Mouse (Mus musculus) common myeloid progenitor, adult 5-6 weeks (primary cell): ENCODE data around the gene Cdkal1. TPM values are rescaled to one million over a fixed set of nuclear protein-coding genes. Genes with fewer than 3 reads are reported as not detected.

Experiments
- ATAC-seq: replicated peaks from 2 replicates; pipeline ENCODE4 v1.8.0; 2016; ENCODE audit warnings: low read depth, mild to moderate bottlenecking, moderate TSS enrichment, inconsistent platforms; ENCODE audit not compliant: poor library complexity, severe bottlenecking
- total RNA-seq: library from RNA; stranded (forward); fragments of 200-1000, 187-1606 nt; gene quantifications from 2 replicates; pipeline ENCODE4 v1.2.3, GENCODE M21; 2017

Gene Cdkal1
- total RNA-seq, 1 experiment from 2014 or later = 62.7 TPM

DNA sequence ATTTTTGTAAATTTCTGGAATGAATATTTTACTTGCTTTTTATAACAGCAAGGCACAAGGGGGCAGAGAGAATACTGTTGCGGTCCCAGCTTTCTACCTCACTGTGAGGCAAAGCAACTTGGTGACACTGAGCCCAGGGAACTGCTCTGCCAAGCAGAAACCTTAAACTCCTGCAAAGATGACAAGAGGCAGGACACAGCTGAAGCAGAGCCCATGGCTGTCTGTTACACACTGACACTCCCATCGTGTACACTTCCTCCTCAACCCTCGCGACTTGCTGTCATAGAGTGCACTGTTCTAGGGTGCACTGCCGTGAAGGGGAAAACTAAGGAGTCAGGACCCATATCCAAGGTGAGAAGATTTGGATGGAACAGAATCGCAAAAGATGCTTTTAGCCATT lies 393.2 kb downstream of the Cdkal1 start:
- 0 out of 2 replicates have a peak, but pooled peaks have one; percentile 10 for ATAC-seq

DNA sequence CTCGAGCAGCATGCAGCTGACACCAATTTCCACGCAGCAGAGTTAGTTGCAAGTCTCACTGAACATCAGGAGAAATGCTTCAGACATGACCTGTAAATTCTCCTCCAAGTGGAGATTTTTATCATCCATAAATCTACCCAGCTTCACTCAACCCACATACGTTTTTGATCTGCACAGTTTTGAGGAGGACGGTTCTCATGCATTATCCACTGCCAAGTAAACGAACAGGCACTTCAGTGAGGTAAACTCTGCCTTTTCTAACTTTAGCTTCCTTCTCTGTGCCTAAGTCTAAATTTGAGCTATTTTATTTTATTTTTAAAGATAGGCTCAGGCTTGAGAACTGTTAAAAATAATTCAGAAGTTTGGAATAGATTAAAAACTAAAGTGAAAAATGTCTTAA lies 394.7 kb downstream of the Cdkal1 start:
- no peak for ATAC-seq

DNA sequence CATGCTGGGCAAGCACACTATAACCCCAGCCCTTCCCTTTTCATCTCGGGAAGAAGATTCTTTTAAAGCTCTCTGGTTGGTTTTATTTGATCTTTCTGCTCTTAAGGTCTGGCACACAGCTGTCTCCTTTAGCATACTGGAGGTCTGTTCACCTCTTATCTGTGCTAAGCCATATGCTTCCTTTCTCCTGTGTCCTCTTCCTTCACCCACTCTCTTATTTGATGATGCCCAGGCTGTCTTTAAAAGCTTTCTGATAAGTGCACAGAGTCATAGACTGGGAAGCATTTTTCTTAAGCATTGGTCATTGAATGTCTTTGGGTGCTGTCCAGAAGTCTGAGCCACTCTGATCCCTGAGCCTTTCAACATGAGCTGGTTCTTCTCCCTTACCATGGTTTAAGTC lies 397.1 kb downstream of the Cdkal1 start:
- peak; percentile 96 for ATAC-seq

DNA sequence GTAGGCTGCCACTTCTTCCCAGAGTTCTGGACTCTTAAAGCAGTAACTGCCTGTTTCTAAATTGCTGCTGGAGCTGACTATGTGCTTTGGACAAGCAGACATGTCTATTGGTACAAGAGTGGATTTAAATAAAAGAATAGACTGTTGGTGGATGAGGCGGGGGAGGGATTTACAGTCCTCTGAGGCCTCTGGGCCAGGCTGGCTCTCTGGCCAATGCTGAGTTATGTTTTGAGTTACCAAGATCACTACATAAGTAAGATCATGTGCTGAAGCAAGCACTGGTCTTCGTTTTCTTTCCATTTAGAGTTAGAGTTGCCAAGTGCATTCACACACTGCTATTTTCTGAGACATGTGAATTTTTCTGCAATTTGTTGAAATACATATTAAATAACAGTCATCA lies 418.4 kb downstream of the Cdkal1 start:
- no peak for ATAC-seq

DNA sequence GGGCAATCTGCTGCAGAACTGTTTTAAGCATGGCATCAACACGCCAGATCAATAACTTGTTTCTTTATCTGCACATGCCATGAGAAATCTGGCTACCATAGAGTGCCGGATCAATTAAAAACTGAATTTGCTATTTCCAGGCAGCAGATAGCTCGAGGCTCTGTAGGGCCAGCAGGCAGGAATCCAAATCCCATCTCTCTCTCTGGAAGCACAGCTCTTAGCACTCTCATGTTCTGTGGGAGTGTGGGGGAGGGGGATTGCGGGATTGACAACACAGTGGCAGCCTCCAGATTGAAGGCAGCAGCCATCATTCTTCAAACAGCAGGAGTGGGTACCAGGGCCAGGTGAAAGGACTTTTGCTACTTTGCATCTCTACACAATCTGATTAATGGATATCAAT lies 420.7 kb downstream of the Cdkal1 start:
- ATAC-seq = no peak

DNA sequence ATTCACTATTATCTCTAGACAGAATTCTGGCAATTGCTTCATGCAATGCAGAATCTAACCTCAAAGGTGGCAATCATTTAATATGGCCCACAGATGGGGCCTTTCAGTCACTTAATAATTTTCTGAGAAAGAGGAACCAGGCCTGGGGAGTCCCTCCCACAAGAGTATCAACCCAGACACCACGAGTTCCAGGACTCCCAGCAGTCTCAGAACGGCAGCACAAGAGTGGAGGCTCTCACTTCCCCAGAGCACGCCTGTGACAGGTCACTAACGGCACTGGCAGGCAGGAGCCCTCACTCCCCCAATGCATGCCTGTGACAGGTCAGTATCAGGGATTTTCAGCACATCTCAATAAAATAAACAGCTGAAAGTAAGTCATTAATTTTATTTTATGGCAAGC lies 424.6 kb downstream of the Cdkal1 start:
- ATAC-seq = peak; percentile 96

DNA sequence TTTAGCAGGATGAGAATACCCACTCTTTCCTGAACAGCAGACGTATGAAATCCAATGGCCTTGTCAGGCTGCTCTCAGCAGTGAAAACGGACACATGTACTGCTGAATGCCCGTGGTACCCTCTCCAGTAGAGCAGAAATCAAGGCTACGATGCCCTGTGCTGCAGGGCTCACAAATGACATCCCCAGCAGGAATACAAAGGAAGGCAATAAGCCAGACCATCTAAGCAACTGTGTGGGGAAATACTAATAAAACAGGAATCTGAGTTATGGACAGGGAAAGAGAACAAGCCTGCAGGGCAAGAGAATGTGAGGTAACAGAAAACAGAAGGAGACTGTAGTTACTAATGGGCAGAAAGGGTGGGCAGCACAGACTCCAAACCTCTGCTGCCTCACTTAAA lies 425.6 kb downstream of the Cdkal1 start:
- ATAC-seq = no peak

DNA sequence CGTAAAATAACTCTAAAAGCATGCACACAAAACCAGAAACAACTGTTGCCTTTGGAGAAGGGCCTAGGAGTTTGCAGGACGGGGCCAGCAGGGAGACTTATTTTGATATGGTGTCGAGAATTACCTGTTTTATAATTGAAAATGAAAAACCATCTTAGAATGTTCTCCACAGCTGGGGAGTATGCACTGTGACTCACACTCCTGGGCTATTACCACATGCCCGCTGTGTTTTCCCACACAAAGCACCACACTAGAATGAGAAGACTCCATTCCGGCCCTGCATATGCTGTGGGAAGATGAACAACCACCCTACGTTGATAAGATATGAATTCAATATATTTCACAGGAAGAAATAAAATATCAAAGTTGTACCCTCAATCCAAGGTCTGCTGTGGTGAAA lies 426.3 kb downstream of the Cdkal1 start:
- ATAC-seq = no peak

DNA sequence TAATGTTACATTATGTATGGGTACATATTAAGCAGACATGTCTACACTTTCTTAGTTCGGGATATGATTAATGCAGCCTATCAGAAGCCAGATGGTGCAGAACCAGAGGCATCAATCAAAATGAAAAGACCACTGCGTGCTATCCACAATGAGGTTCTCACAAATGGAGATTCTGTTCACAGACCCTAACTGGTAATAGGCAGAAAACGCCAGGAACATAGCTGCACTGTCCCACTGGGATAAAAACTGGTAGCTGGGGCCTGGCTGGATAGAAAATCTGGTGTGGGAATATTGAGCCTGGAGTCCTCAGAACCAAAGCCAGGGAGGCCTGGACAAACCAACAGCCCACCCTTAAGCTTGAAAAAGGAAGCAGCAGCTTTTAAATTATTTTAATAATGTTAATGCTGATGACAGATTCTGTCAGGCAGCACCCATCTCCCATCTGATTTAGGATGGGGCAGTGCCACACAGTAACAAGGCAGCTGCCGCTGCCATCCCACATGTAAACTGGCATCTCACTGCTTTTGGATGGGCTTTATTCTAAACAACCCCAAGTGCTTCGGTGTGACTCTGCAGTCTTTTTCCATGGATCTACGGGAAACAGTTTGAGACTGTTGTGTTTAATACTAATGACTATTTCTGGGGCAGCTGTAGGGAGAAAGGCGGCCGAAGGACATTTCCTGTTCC lies 438.9 kb downstream of the Cdkal1 start:
- ATAC-seq = no peak

DNA sequence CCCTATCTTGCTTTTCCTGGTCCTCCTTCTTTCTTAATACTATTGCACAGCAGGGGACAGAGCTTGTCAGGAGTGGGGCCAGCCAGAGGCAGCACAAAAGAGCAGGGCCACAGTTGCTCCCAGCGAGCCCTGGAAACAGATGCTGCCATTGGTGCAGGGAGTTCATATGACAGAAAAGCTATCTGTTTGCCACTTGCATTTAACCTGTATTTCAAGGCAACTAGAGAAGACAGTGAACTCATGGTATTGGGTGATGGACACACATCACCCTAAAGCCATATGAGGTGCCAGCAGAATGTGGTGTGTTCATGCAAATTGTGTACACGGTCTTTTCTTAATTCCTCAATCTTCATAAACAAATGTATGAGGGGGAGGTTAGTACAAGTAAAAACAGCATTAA lies 439.5 kb downstream of the Cdkal1 start:
- ATAC-seq = no peak

DNA sequence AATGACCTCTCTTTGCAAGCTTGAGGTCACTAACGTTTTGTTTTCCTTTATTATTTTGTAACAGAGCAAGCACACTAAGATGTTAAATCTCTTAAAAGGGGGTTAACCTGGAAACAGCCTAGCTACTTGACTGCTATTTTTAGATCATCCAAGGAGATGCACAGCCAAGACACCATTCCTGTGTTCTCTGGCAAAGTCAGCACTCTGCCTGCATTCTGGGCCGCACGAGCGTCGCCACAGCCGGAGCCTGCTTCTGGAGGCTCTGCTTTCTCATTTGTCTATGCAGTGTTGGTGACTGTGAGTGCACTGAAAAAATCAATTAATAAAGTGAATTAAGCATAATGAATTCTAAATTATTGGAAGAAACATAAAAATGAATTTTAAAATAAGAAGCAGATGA lies 440.6 kb downstream of the Cdkal1 start:
- ATAC-seq = no peak

DNA sequence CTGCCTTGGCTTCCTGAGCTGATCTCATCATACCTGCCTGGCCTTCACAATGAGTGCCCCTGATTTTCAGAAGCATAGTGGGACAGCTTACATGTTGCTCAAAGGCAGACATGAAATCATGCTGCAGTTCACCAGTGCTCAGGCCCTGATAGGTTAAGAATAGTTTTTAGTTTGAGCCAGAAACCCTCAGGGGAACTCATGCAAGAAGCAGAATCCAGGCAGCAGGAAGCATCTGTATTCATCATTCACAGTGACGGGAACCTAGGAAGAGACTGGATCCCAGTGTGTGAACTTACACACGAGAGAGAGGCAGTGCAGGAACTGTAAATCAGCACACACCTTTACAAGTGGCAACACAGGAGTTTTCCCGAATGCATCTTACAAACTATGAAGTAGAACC lies 441.0 kb downstream of the Cdkal1 start:
- ATAC-seq = no peak

DNA sequence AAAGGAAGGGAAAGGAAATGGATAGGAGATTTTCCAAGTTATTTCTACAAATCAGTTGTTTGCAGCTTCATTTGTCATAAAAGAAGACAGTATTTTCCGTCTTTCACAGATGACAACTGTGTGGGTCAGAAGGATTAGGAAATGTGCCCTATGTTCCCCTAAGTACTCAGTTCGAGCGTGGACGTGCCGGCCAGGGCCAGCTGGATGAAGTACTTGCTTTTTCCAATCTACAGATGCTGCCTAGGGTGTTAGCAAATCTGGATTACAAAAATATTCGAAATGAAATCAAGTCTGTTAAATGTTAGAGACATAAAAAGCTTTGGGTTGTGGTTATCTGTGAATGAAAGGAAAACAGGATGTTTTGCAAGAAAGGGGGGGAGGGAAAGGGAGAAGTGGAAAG lies 444.3 kb downstream of the Cdkal1 start:
- no peak for ATAC-seq

DNA sequence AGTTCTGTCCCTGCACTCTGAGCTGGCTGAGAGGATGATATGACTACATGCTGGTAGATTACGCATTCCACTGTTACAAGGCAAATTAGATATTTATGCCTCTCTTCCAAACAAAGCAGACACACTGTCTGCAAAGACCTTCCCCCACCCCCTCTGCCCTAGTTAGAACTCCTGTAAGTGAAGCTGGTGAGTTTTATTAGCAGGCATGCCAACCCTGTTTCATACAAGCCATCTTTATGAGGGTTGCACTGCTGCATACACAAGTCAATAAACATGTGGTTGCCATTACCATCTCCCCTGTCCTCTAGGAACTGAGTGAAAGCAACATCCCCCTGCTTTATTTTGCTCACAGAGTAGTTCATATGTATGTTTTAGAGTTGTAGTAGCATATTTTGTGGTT lies 447.9 kb downstream of the Cdkal1 start:
- ATAC-seq = no peak

DNA sequence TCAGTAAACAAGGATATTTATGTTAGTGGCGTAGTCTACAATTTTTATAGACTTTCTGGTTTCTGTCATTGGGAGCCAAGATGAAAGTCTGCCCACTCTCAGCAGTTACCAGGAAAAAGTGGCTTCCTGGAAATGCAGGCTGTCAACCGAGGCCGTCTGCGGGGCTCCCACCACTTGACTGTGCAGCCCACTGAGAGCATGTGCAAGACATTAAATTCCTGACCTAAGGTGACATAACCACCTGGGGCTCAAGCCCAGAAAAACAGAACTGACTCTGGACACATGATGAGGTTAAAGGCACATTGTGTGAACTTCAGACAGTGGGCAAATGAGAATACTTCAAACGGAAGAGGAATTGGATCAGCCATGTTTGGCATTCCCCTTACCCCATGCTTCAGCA lies 450.2 kb downstream of the Cdkal1 start:
- ATAC-seq = no peak

DNA sequence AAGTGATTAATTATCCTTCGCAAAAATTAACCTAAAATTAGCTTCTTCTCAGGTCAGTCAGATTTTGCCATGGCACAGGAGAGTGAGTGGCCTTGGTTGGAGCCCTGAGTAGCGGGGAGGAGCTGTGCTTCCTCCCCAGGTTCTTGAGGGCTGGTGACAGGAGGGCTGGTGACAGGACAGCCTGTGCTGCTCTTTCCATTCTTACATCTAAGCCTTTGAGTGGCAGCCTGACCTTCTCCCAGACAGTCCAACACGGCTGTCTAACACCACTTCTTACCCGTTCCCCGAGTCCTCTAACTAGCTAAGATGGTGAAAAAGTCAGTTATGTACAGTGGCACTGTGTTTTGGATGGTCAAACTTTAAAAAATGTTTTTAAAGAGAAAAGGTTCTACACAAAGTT lies 452.3 kb downstream of the Cdkal1 start:
- ATAC-seq = no peak

DNA sequence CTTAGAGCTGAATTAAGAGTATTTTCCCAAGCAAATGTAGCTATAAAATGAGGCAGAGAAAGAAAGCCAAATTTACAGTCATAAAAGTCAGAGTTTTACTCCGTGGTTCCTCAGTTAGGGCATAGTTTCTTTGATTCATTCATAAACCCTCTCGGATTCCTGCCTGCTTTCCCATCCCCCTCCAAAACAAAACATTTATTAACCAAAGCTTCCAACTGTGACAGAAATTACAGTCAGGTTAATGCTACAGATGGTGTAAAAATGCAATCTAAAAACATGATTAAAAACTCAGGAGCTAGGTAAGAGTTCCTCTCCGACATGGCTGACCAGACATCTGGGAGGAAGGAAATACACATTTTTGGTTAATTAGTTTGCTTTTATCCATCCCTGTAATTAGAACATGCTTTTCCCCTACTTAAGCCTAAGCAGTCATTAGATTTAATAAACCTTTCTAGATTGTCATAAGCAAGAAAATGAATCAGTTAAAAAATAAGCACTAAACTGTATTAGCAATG lies 452.9 kb downstream of the Cdkal1 start:
- no peak for ATAC-seq

DNA sequence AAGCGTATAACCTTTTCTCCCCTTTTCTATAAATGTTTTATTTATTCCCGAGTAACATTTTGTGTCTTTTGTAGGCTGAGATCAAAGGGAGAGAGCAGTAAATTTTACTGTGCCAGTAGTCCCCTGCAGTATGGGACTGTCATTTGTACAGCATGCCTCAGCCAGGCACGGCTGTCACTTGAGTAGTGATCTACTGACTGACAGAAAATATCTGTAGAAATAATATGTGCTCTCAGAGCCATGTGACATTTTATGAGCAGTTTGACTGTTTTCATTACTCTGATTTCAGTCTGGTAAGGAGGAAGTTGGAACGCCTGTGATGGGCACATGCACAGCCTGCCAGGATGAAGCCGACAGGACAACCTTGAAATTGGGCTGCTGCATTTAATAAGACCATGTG lies 455.6 kb downstream of the Cdkal1 start:
- no peak for ATAC-seq

DNA sequence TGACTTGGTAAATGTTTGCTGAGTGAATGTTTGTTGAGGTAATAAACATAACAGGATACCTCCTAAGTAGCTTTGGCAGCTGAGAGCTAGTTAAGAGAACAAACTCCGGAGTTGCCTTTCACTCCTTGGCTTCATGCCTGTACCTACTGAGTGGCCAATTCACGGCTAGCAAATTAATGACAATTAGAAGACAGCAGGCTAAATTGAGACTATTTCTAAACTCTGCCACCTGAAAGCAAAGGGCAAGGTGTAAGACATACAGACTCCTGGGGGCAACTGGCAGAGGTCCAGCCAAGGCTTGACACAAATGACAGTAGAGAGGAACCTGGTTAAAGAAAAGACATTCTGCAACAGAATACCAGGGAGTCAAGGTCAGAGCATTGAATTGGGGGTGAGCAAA lies 457.0 kb downstream of the Cdkal1 start:
- no peak for ATAC-seq

DNA sequence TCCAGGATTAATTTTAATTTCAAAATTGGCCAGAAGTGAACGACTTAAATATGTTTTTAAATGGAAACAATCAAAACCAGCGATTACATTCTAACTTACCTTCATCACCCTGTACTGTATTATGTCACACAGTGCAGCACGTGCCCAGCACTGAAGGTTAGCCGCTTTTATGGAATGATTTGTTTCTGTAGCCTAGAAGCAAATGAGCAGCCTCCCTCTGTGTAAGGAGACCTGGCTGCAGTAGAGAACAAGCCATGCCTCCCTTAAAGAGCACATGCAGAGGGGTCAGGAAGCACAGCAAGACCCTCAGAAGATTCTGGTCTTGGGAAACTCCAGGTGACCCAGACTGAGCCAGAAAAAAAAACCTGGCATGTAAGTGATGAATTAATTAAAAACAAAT lies 459.8 kb downstream of the Cdkal1 start:
- ATAC-seq = no peak

DNA sequence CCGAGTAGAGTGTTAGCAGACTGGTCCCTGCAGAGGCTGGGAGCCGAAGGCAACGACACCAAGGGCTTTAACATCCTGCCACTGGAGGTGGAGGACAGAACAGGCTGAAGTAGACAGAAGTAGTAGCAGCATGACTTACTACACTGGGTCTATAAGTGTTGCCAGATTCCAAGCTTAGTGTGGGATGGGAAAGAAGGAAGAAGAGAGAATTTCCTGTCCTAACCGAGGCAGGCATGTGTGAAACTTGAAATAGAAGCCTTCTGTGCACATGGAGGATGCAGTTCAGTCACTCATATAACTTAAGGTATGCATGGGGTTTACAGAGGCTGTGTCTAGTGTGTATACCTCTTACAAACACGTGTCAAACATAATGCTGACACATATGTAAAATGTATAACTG lies 465.4 kb downstream of the Cdkal1 start:
- no peak for ATAC-seq

DNA sequence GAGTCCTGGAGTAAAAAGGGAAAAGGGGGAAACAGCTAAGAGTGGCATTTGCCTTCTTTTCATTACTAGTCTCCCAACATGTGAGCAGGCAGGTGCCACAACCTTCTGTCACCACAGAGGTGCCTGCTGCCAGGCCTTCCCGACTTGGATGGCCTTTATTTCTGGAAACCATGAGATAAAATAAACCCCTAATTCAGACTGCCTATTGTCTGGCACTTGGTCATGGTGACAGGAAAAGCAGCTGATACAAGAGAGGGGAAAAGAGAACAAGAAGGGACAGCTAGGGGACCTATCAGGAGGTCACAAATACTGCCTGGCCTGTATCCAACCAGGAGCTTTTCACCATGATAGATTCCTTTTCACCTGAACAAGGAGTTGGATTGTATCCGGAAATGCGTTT lies 466.6 kb downstream of the Cdkal1 start:
- ATAC-seq = no peak
